Mouse (Mus musculus) embryo, embryonic 9.5 days (tissue): ENCODE measurements around the gene Gm20431.

ENCODE experiments used
- DNase-seq: peaks from one replicate; pipeline ENCODE4 v3.0.0-alpha.2; 2017; ENCODE audit errors: extremely low spot score

The Gm20431 gene

GRCm38 (mm10) chr2:167569934-167570651, 91.2 kb downstream of the Gm20431 start:
- no peak for DNase-seq

GRCm38 (mm10) chr2:167568112-167568511, 93.2 kb downstream of the Gm20431 start:
- no peak for DNase-seq

GRCm38 (mm10) chr2:167565682-167566081, 95.6 kb downstream of the Gm20431 start:
- peak; percentile 71 for DNase-seq

- no peak for DNase-seq
Observed at GRCm38 (mm10) chr2:167565312-167565656, 96.0 kb downstream of the Gm20431 start.

- no peak for DNase-seq
Observed at GRCm38 (mm10) chr2:167564551-167565311, 96.6 kb downstream of the Gm20431 start.

GRCm38 (mm10) chr2:167563703-167564102, 97.6 kb downstream of the Gm20431 start:
- DNase-seq = peak; percentile 76

- no peak for DNase-seq
Observed at GRCm38 (mm10) chr2:167563035-167563434, 98.3 kb downstream of the Gm20431 start.

- no peak for DNase-seq
Observed at GRCm38 (mm10) chr2:167562101-167562500, 99.2 kb downstream of the Gm20431 start.

GRCm38 (mm10) chr2:167559413-167559812, 101.9 kb downstream of the Gm20431 start:
- DNase-seq = no peak
